Mouse (Mus musculus): ENCODE measurements around the gene Itpa.

Gene Itpa

GRCm38 (mm10) chr2:130724369-130724768 is 57.0 kb downstream of the Itpa start:
- intact Hi-C loops (cut with DNase I) = no loop called here

- intact Hi-C loops (cut with DNase I) = no loop called here
Observed at GRCm38 (mm10) chr2:130727752-130728151, 60.3 kb downstream of the Itpa start.

- intact Hi-C loops (cut with DNase I) = no loop called here
Observed at GRCm38 (mm10) chr2:130728906-130729585, 61.6 kb downstream of the Itpa start.

- intact Hi-C loops (cut with DNase I) = no loop called here
Observed at GRCm38 (mm10) chr2:130730746-130731145, 63.3 kb downstream of the Itpa start.
